Mouse (Mus musculus) heart, embryonic 15.5 days (tissue): ENCODE results near the gene Cpt1b. TPM values are rescaled to one million over a fixed set of nuclear protein-coding genes. Genes with fewer than 3 reads are reported as not detected.
A peak's percentile ranks its signal among the peaks of the same experiment; 100 is the strongest.
"Not testable (repeated sequence)": the region's sequence is repeated elsewhere in the genome, so short reads cannot be mapped to it uniquely, and the experiment has no call there.

ENCODE experiments used
- ATAC-seq: fragments of 200-750 bp; cut with Nextera tagmentation; replicated peaks from 2 replicates; pipeline ENCODE4 v1.8.0; 2017; ENCODE audit warnings: low read depth, moderate TSS enrichment; ENCODE audit not compliant: insufficient number of reproducible peaks, insufficient read depth, low FRiP score
- H3K27ac ChIP-seq: fragments of 300-500 bp; sonication (generic); 2 replicates; pipeline ENCODE4 v1.5.1; 2015; ENCODE audit warnings: mild to moderate bottlenecking, inconsistent platforms
- H3K27me3 ChIP-seq: fragments of 300-500 bp; sonication (generic); 2 replicates; pipeline ENCODE4 v1.6.1; 2015; ENCODE audit warnings: inconsistent platforms
- H3K36me3 ChIP-seq: fragments of 300-500 bp; sonication (generic); 2 replicates; pipeline ENCODE4 v1.6.1; 2015; ENCODE audit warnings: mild to moderate bottlenecking, inconsistent platforms
- H3K4me1 ChIP-seq: fragments of 300-500 bp; sonication (generic); replicated peaks from 2 replicates; pipeline ENCODE4 v1.6.1; 2015; ENCODE audit warnings: inconsistent platforms
- H3K4me2 ChIP-seq: fragments of 300-500 bp; sonication (generic); 2 replicates; pipeline ENCODE4 v1.6.1; 2015; ENCODE audit warnings: inconsistent platforms, mild to moderate bottlenecking, moderate library complexity
- H3K4me3 ChIP-seq: fragments of 300-500 bp; sonication (generic); 2 replicates; pipeline ENCODE4 v1.5.1; 2015; ENCODE audit warnings: mild to moderate bottlenecking, inconsistent platforms
- H3K9ac ChIP-seq: fragments of 300-500 bp; sonication (generic); 2 replicates; pipeline ENCODE4 v1.6.1; 2015; ENCODE audit warnings: mild to moderate bottlenecking, inconsistent platforms
- H3K9me3 ChIP-seq: fragments of 300-500 bp; sonication (generic); replicated peaks from 2 replicates; pipeline ENCODE4 v1.6.1; 2016; ENCODE audit warnings: inconsistent platforms
- WGBS: fragments of 180-500 bp; shearing (Covaris S2); methylation state at CpG from one replicate; pipeline ENCODE4 v1.1.7; 2015; ENCODE audit warnings: mixed read lengths; 5-methylcytosine and 5-hydroxymethylcytosine counted together
- polyA plus RNA-seq: library from polyadenylated mRNA; unstranded; fragments of >200 nt; fragmentation: Nextera tagmentation; extraction: Ambion mirVana; gene quantifications from 2 replicates; pipeline ENCODE4 v1.2.1, GENCODE M21; 2015

The Cpt1b gene
- polyA plus RNA-seq, 1 experiment from 2014 or later, result 195 TPM

DNA sequence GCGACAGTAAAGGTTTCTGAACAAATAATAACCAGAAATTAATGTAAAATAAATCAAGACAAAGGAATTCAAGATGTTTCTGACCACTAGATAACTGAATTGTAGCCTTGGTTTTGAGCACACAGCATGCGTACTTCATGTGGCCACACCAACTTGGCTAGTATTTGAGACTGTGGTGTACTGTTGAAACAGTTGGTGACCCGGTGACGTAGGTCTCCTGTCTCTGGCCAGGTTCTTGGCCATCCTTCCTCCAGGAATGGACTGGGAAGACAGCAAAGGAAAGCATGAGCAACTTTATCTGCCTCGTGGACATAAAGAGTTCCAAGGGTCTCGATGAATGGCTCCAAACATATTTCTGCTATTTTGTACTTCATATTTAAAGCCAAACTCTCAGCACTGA, 6.1 kb upstream of the Cpt1b start:
- no peaks in the 10 kb centered on the region for H3K27me3 ChIP-seq
- peaks cover 8% of the 10 kb centered on the region; the same call in 1 of the 2 replicates for H3K36me3 ChIP-seq
- 88% methylated on average over 6 of the region's 6 CpGs for WGBS
- ATAC-seq, result no peak
- no peak overlapping the region for H3K27ac ChIP-seq
- H3K9ac ChIP-seq, result no peak overlapping the region
- peaks cover 28% of the 10 kb centered on the region for H3K4me1 ChIP-seq
- no peaks in the 10 kb centered on the region for H3K9me3 ChIP-seq
- no peak overlapping the region for H3K4me2 ChIP-seq
- no peak overlapping the region for H3K4me3 ChIP-seq

DNA sequence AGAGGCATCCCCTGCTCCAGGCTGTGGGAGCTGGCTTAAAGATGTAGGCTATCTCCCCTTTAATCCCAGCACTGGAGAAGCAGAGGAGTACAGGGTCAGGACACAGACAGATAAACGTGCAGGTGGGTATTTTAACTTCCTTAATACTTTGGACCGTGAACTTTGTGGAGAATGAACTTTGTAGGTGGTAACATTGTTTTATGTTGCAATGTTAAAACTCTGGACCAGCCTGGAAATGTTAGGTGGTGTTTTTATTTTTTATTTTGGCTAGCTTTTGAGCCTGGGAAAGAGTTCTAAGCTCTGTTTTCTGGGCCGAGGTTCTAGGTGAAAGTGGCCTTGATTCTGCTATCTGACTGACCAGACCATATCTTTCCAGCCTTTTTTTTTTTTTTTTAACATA, 5.6 kb upstream of the Cpt1b start:
- Histone ChIP-seq H3K4me3 (no peak overlapping the region), H3K4me2 (no peak overlapping the region), H3K27ac (no peak overlapping the region), H3K27me3 (no peaks in the 10 kb centered on the region), H3K9ac (no peak overlapping the region), H3K9me3 (no peaks in the 10 kb centered on the region), H3K4me1 (peaks cover 33% of the 10 kb centered on the region), H3K36me3 (peaks cover 8% of the 10 kb centered on the region; the same call in 1 of the 2 replicates)
- ATAC-seq, result no peak
- 74% methylated on average over 3 of the region's 3 CpGs for WGBS

DNA sequence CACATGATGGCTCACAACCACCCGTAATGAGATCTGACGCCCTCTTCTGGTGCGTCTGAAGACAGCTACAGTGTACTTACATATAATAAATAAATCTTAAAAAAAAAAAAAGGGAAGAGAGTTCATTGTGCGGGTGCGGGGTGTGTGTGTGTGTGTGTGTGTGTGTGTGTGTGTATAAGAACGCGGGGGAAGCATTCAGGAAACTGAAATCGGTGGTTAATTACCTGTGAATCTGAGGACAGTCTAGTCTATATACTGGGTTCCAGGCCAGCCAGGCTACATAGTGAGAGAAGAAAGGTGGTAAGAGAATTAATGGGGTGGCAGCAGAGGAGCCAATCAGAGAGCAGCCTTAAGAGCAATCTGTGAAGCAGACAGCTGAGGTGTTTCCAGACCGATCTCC, 5.1 kb upstream of the Cpt1b start:
- ATAC-seq, H3K4me3 ChIP-seq, H3K9me3 ChIP-seq, H3K27ac ChIP-seq, H3K9ac ChIP-seq, H3K36me3 ChIP-seq, H3K27me3 ChIP-seq: not testable (repeated sequence)
- Histone ChIP-seq H3K4me1 (peaks cover 35% of the 10 kb centered on the region), H3K4me2 (peak overlapping the region; percentile 79)
- 77% methylated on average over 9 of the region's 9 CpGs for WGBS

DNA sequence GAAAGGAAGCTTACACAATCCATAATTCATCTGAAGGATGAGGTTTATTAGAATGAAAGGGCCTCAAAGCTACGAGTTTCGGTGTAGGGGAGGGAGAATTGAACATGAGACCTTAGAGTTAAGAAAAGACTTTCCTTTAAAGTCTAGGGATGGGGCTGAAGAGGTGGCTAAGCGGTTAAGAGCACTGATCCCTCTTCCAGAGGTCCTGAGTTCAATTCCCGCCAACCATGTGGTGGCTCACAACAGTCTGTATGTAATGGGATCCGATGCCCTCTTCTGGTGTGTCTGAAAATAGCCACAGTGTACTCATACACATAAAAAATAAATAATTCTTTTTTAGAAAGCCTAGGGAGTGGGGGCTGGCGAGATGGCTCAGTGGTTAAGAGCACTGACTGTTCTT, 4.7 kb upstream of the Cpt1b start:
- ATAC-seq, result no peak
- H3K9ac ChIP-seq, result peak overlapping the region; percentile 76
- H3K4me3 ChIP-seq, result peak overlapping the region; percentile 85
- H3K9me3 ChIP-seq, result no peaks in the 10 kb centered on the region
- H3K27ac ChIP-seq, result peak overlapping the region; percentile 96
- H3K4me2 ChIP-seq, result peak overlapping the region; percentile 79
- H3K27me3 ChIP-seq, result no peaks in the 10 kb centered on the region
- H3K36me3 ChIP-seq, result peaks cover 8% of the 10 kb centered on the region; the same call in 1 of the 2 replicates
- peaks cover 35% of the 10 kb centered on the region for H3K4me1 ChIP-seq
- WGBS, result 43% methylated on average over 6 of the region's 6 CpGs

DNA sequence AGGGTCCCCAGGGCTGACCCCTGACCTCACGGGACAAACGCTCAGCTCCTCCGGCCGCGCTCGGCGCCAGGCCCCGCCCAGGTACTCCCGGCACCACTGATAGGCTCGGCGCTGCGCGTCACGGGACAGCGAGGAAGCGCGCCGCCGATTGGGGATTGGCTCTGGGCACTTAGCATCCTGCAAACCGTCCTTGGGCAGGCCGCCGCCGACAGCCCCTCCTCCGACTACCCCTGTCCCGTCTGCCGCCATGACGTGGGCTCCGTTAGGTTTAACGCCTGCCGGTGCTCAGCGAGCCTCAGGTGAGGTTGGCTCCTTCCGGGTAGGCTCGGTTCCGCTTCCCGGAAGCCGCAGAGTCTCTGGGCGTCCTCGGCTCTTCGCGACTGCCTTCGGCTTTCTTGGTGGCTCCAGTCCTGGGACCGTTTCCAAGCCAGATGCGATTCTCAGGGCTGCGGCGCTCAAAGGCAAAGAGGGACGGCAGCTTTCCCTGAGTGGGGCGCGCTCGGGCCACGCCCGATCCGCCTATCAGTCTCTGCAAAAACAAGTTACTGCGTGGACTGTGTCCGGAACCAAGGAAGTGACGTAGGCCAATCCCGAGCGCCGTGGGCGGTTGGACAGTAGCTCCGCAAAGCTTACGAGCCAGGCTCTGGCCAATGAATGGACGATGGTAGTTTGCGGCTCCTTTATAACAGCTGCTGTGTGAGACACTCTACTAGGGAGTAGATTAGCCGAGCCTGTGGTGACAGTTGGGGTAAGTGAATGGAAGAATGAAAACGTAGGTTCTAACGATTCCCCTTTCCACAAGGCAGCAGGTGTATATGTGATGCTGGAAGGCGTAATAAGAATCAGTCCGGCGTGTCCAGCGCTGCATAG, 3.9 kb upstream of the Cpt1b start, which contains the start of the genes C730034F03Rik, Gm44502 and Chkb:
C730034F03Rik (plus strand) TSS at position 238 of the 870 bp plus-strand sequence.
Gm44502 (minus strand) TSS at position 345 of the 870 bp plus-strand sequence.
Chkb (minus strand) TSS at position 557 of the 870 bp plus-strand sequence.
- under 1% methylated on average over 70 of the region's 70 CpGs for WGBS
- Histone ChIP-seq H3K27ac (peak within 1 kb of the TSS; percentile 96), H3K4me1 (peaks cover 38% of the 10 kb centered on the region), H3K9me3 (no peaks in the 10 kb centered on the region), H3K4me3 (peak within 1 kb of the TSS; percentile 85), H3K4me2 (peak within 1 kb of the TSS; percentile 79), H3K9ac (peak within 1 kb of the TSS; percentile 76), H3K36me3 (peaks cover 8% of the 10 kb centered on the region; the same call in 1 of the 2 replicates), H3K27me3 (no peaks in the 10 kb centered on the region)
- peak; percentile 85 for ATAC-seq

DNA sequence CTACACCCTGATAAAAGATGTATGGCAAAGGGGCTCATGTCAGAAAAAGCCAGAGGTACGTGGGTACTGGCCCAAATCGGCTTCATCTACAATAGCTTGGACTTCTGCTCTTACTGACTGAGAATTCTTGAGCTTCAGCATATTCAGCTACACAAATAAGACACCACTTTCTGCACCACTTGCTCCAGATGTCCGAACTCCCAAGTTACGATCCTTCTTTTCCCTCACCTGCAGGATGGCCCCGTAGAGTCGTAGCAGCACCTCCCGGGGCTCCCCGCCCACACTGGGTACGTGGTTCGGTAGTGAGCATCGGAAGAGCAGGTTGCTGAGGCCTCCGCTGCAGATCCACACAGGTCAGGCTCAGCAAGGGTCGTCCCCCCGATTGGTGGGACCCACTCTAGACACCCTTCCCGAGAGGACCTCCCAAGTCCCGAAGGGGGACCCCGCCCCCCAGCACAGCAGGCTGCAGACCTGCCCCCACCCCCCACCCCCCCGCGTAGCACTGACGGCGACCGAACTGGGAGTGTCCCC, 3.2 kb upstream of the Cpt1b start:
- 4% methylated on average over 22 of the region's 22 CpGs for WGBS
- peak overlapping the region; percentile 79 for H3K4me2 ChIP-seq
- peak overlapping the region; percentile 96 for H3K27ac ChIP-seq
- H3K36me3 ChIP-seq, result peaks cover 8% of the 10 kb centered on the region; the same call in 1 of the 2 replicates
- H3K9ac ChIP-seq, result peak overlapping the region; percentile 76
- no peaks in the 10 kb centered on the region for H3K9me3 ChIP-seq
- peaks cover 45% of the 10 kb centered on the region for H3K4me1 ChIP-seq
- no peaks in the 10 kb centered on the region for H3K27me3 ChIP-seq
- peak overlapping the region; percentile 85 for H3K4me3 ChIP-seq
- peak; percentile 9; the same call in 1 of the 2 replicates for ATAC-seq

DNA sequence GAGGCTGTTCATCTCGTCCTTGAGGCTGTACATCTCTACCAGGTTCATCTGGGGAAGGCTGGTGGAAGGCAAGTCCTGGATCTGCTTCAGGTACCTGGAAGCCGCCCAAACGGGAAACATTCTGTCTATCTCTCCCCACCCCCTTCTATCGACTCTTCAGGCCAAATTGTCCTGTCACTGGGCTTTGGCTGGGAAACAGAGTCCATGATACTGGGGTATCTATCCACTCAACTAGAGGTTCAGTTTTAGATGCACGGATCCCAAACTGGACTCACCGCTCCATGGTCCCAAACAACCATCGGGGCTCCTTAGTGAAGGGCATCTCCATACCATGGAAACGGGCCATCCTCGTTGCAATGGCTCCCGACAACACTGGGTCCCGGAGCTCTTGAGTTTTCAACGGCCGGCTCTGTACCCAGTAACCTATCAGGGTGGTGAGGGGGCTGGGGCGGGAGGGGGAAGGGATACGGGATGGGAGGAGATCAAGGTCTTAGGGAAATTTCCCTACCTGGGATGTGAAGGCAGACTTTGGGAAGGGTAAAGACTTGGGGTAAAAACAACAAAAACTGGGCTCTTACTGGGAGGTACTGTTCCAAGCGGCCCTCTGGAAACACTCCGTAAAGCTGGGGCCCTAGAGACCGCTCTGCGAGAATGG, 2.6 kb upstream of the Cpt1b start:
- peak overlapping the region; percentile 76 for H3K9ac ChIP-seq
- no peak for ATAC-seq
- no peaks in the 10 kb centered on the region for H3K27me3 ChIP-seq
- H3K9me3 ChIP-seq, result no peaks in the 10 kb centered on the region
- peaks cover 51% of the 10 kb centered on the region for H3K4me1 ChIP-seq
- H3K4me2 ChIP-seq, result peak overlapping the region; percentile 79
- peaks cover 13% of the 10 kb centered on the region; the same call in 1 of the 2 replicates for H3K36me3 ChIP-seq
- H3K27ac ChIP-seq, result peak overlapping the region; percentile 96
- H3K4me3 ChIP-seq, result peak overlapping the region; percentile 85
- WGBS, result 76% methylated on average over 19 of the region's 19 CpGs

DNA sequence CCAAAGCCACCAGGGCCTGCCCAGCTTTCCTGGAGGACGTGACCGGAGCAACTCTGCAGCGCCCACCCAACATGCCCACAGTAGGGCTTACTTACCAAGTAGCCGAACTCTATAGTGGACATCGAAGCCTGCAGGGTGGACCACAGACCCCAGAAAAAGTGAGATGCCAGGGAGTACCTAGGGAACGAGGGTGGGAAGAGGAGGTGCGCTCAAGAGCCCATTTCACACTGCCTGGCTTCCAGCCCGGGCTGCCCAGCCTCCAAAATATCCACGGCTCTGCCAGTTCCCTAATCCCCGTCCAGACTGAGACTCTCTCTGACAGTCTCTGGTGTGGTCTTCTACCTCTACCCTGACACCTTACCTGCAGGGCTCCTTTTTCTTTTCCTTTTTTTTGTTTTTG, 1.1 kb upstream of the Cpt1b start:
- H3K9me3 ChIP-seq, result no peaks in the 10 kb centered on the region
- ATAC-seq, result no peak
- peak overlapping the region; percentile 98 for H3K27ac ChIP-seq
- peaks cover 24% of the 10 kb centered on the region; the same call in 1 of the 2 replicates for H3K36me3 ChIP-seq
- H3K4me1 ChIP-seq, result peaks cover 57% of the 10 kb centered on the region
- peak overlapping the region; percentile 5; the same call in 1 of the 2 replicates for H3K9ac ChIP-seq
- H3K4me2 ChIP-seq, result no peak overlapping the region
- H3K4me3 ChIP-seq, result no peak overlapping the region
- 65% methylated on average over 10 of the region's 10 CpGs for WGBS
- H3K27me3 ChIP-seq, result no peaks in the 10 kb centered on the region

DNA sequence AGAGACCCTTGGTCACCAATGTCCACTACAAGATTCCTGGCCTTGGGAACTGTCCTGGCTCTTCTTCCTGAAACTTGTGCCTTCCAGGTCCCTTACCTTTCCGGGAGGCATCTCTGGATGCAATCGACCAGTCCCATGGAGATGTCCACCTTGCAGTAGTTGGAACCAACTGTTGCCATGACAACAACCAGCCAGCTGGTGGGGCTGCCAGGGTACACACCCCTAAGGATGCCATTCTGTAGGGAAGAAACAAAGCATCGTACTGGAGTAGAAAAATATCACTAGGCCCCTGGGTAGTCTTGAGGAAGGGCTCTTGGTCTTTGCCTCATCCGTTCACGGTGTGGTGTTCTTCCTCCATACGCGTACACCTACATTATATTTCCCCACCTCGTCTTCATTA, 1.0 kb downstream of the Cpt1b start:
- Histone ChIP-seq H3K9ac (peak overlapping the region; percentile 76; the same call in 1 of the 2 replicates), H3K27ac (peak overlapping the region; percentile 98), H3K4me1 (peaks cover 46% of the 10 kb centered on the region), H3K27me3 (no peaks in the 10 kb centered on the region), H3K9me3 (no peaks in the 10 kb centered on the region), H3K36me3 (peaks cover 41% of the 10 kb centered on the region), H3K4me2 (peak overlapping the region; percentile 66), H3K4me3 (peak overlapping the region; percentile 59)
- WGBS, result 78% methylated on average over 8 of the region's 8 CpGs
- ATAC-seq, result no peak

DNA sequence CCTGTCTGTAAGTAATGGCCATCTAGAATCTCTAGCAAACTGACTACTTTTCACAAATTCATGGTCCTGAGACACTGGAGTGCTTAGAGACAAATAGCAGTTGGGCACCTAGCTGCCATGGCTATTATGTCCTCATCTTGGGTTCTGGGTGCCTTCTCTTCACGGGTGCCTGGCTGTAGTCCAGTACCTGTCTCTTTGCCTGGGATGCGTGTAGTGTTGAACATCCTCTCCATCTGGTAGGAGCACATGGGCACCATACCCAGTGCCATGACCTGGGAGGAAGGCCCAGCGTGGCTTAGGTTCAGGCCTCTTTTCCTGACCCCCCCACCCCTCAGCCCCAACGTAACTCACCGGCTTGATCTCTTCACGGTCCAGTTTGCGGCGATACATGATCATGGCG, 3.7 kb downstream of the Cpt1b start:
- H3K9me3 ChIP-seq, result no peaks in the 10 kb centered on the region
- H3K27ac ChIP-seq, result no peak overlapping the region
- H3K36me3 ChIP-seq, result peaks cover 59% of the 10 kb centered on the region
- peaks cover 38% of the 10 kb centered on the region for H3K4me1 ChIP-seq
- H3K9ac ChIP-seq, result no peak overlapping the region
- ATAC-seq, result no peak
- H3K4me3 ChIP-seq, result no peak overlapping the region
- 92% methylated on average over 9 of the region's 9 CpGs for WGBS
- H3K27me3 ChIP-seq, result no peaks in the 10 kb centered on the region
- no peak overlapping the region for H3K4me2 ChIP-seq

DNA sequence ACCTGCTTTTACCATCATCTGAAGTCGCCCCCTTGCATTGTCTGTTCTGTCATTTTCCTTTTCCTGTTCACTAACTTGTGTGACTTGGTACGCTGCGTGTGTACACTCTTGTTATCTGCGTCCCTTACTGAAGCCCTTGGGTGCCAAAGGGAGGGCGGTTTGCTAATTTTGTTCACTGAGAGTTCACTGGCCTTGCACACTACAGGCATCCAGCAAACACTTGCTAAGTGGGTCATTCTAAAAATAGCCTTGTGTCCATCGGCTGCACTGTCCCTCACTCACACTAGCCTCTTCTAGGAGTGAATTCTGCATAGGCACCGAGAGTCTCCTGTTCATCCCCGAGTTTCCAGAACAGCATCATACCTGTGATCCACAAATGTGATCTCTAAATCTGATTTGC, 10.4 kb downstream of the Cpt1b start:
- peaks cover 38% of the 10 kb centered on the region for H3K36me3 ChIP-seq
- H3K27me3 ChIP-seq, result no peaks in the 10 kb centered on the region
- peak; percentile 48; the same call in 1 of the 2 replicates for ATAC-seq
- H3K27ac ChIP-seq, result peak overlapping the region; percentile 83
- H3K4me3 ChIP-seq, result no peak overlapping the region
- H3K4me1 ChIP-seq, result peaks cover 22% of the 10 kb centered on the region
- H3K9ac ChIP-seq, result no peak overlapping the region
- H3K9me3 ChIP-seq, result no peaks in the 10 kb centered on the region
- H3K4me2 ChIP-seq, result peak overlapping the region; percentile 26; the same call in 1 of the 2 replicates
- 42% methylated on average over 8 of the region's 8 CpGs for WGBS
